Comparison of ENCODE assay signal across 8 mouse cellular contexts in genomic region chr4:86576120-86576541, GRCm38 (mm10). TPM values are rescaled to one million over a fixed set of nuclear protein-coding genes. Genes with fewer than 3 reads are reported as not detected.
DNase-seq lines count a peak whose midpoint lies in the region; ATAC-seq and TF ChIP-seq lines count a peak whose summit lies in the region.

No protein-coding gene starts in this region.

- peaks cover 3% of the 10 kb centered on the region for H3K27me3 ChIP-seq in C2C12 (ENCODE audit: control insufficient read depth, insufficient read depth, insufficient read length)

- peak overlapping the region; percentile 83 for H3K4me3 ChIP-seq in C2C12 (ENCODE audit: insufficient read depth, poor library complexity, severe bottlenecking)
- peak overlapping the region; percentile 93 for H3K4me3 ChIP-seq in left cerebral cortex, adult 2 months

- intact Hi-C loops in heart, postnatal 10 days (cut with DNase I): loop anchor here (2.0 to 10.0 kb wide), 2 partner anchors 35 to 279 kb away; partner anchors contain the start of gene Rps6
- intact Hi-C loops in left cerebral cortex, adult 2 months (cut with DNase I): no loop called here

- no peak for TF ChIP-seq CTCF in C2C12 (IDR thresholded peaks at IDR 0.05; ENCODE audit: control insufficient read depth, insufficient read depth, insufficient read length)
- TF ChIP-seq CTCF in left cerebral cortex, adult 2 months (IDR thresholded peaks at IDR 0.05): no peak

- H3K79me2 ChIP-seq in C2C12 (ENCODE audit: control insufficient read depth, insufficient read depth): peaks cover 39% of the 10 kb centered on the region

- peaks cover 32% of the 10 kb centered on the region for H3K36me3 ChIP-seq in C2C12 (ENCODE audit: control insufficient read depth, insufficient read depth)

- peak overlapping the region; percentile 100 for H3ac ChIP-seq in C2C12 (ENCODE audit: control insufficient read depth, insufficient read length, low read depth)

- DNase-seq in embryo, embryonic 10 days (ENCODE audit: low spot score): peak; percentile 69
- no peak for DNase-seq in embryo, embryonic 9.5 days (ENCODE audit: extremely low spot score)
- DNase-seq in cerebellum, postnatal 14 days: peak; percentile 64 to 65
- DNase-seq in heart, postnatal 10 days: peak; percentile 29 to 33
- peak; percentile 28 to 38 for DNase-seq in left cerebral cortex, adult 2 months (ENCODE audit: extremely low spot score in 1 of 2, low spot score in 2 of 2)

- peak overlapping the region; percentile 89 for H3K27ac ChIP-seq in left cerebral cortex, adult 2 months

- H3K79me3 ChIP-seq in C2C12 (ENCODE audit: low read depth): peaks cover 21% of the 10 kb centered on the region

- ATAC-seq in megakaryocyte-erythroid progenitor cell, adult 5-6 weeks (replicated peaks; ENCODE audit: low FRiP score, low TSS enrichment, poor library complexity, severe bottlenecking): peak; percentile 10; the same call in 1 of the 2 replicates
- ATAC-seq in monocyte, adult 5-6 weeks (replicated peaks; ENCODE audit: insufficient number of reproducible peaks, low FRiP score, low TSS enrichment, poor library complexity, severe bottlenecking): no peak

TF ChIP-seq in C2C12, 6 proteins besides CTCF, POLR2A, EP300 and RAD21:
- TF ChIP-seq CEBPB (IDR thresholded peaks at IDR 0.05; ENCODE audit: low read depth) (no peak), MAX (IDR thresholded peaks at IDR 0.05) (no peak), MYOG (IDR thresholded peaks at IDR 0.05; ENCODE audit: control insufficient read depth, extremely low read depth, insufficient read length) (no peak)

RNA-seq across cellular contexts. Expression of gene Rraga, which starts 0.7 kb away (rescaled TPM):
- 54.2 TPM for polyA plus RNA-seq in C2C12 (2012; fragmentation: generic; extraction: Trizol)
- total RNA-seq in heart, postnatal 10 days (2021): 10 to 100 TPM; 69.6 to 75.1 TPM
- 100 to 1,000 TPM; 130 to 147 TPM for total RNA-seq in left cerebral cortex, adult 2 months (2021)
- 26.8 and 36.0 TPM in 2 replicates for total RNA-seq in megakaryocyte-erythroid progenitor cell, adult 5-6 weeks (2014; fragmentation: Nextera tagmentation)
- total RNA-seq in megakaryocyte-erythroid progenitor cell, adult 5-6 weeks (2017): 6.0 and 11.4 TPM in 2 replicates
- total RNA-seq in monocyte, adult 5-6 weeks (2017): 11.9 to 24.3 TPM (median 18.4 TPM) in 3 replicates

RNA-seq across cellular contexts. Expression of gene Saxo1, which starts 18.0 kb away (rescaled TPM):
- not detected for polyA plus RNA-seq in C2C12 (2012; fragmentation: generic; extraction: Trizol)
- total RNA-seq in heart, postnatal 10 days (2021): not detected
- total RNA-seq in left cerebral cortex, adult 2 months (2021): not detected
- total RNA-seq in megakaryocyte-erythroid progenitor cell, adult 5-6 weeks (2014; fragmentation: Nextera tagmentation): not detected in 2 replicates
- not detected in 2 replicates for total RNA-seq in megakaryocyte-erythroid progenitor cell, adult 5-6 weeks (2017)
- not detected in 3 replicates for total RNA-seq in monocyte, adult 5-6 weeks (2017)

RNA-seq across cellular contexts. Expression of gene Haus6, which starts 35.7 kb away (rescaled TPM):
- polyA plus RNA-seq in C2C12 (2012; fragmentation: generic; extraction: Trizol): 7.6 TPM
- 10 to 100 TPM in 1 of 2 experiments, 1 to 10 TPM in 1; 8.1 to 10.6 TPM for total RNA-seq in heart, postnatal 10 days (2021)
- total RNA-seq in left cerebral cortex, adult 2 months (2021): 1 to 10 TPM; 9.5 to 10.0 TPM
- total RNA-seq in megakaryocyte-erythroid progenitor cell, adult 5-6 weeks (2014; fragmentation: Nextera tagmentation): 29.5 and 37.0 TPM in 2 replicates
- total RNA-seq in megakaryocyte-erythroid progenitor cell, adult 5-6 weeks (2017): 34.7 and 35.2 TPM in 2 replicates
- total RNA-seq in monocyte, adult 5-6 weeks (2017): 13.3 to 23.0 TPM (median 16.0 TPM) in 3 replicates
